11 mouse cellular contexts compared by ENCODE assay signal in genomic region chr6:100526066-100526465, GRCm38 (mm10).
DNase-seq lines count a peak whose midpoint lies in the region; ATAC-seq and TF ChIP-seq lines count a peak whose summit lies in the region.
"Had no signal": no experiment of that assay in that cellular context is flagged by ENCODE, and none has a peak within 500 bp of the region (broad histone marks: within the 10 kb centered on the region; RNA-seq: fewer than 3 reads in every experiment).

No protein-coding gene starts in this region.

- H3K4me2 ChIP-seq in kidney, postnatal 0 days (ENCODE audit: low read length), result peak overlapping the region; percentile 36
- H3K4me2 ChIP-seq in hindbrain, embryonic 11.5 days (replicated peaks; ENCODE audit: low read depth, low read length), result no peak overlapping the region
- H3K4me2 ChIP-seq in midbrain, embryonic 15.5 days, result peak overlapping the region; percentile 30

- peaks cover 13% of the 10 kb centered on the region for H3K4me1 ChIP-seq in kidney, postnatal 0 days (replicated peaks; ENCODE audit: insufficient read depth, low read length)
- H3K4me1 ChIP-seq in hindbrain, embryonic 11.5 days (replicated peaks; ENCODE audit: control insufficient read depth, insufficient read depth, low read length), result peaks cover 5% of the 10 kb centered on the region
- peaks cover 18% of the 10 kb centered on the region for H3K4me1 ChIP-seq in midbrain, embryonic 15.5 days

- DNase-seq in kidney, postnatal 0 days (ENCODE audit: low spot score), result peak; percentile 42
- DNase-seq in kidney, postnatal 25 days, result no peak
- DNase-seq in brain, embryonic 14.5 days (ENCODE audit: low read depth), result peak; percentile 40
- DNase-seq in hindbrain, embryonic 11.5 days (ENCODE audit: low spot score), result peak; percentile 39
- no peak for DNase-seq in left cerebral cortex, postnatal 36 days (ENCODE audit: low spot score in 2 of 2)
- DNase-seq in spleen, postnatal 10 days (ENCODE audit: low spot score in 2 of 2), result no peak
- no peak for DNase-seq in gastrocnemius, postnatal 25 days
- DNase-seq: gastrocnemius, postnatal 36 days; lung, adult 18-20 months; right cerebral cortex, postnatal 4 days had no signal

- TF ChIP-seq CTCF in kidney, postnatal 0 days (IDR thresholded peaks at IDR 0.05; ENCODE audit: low read depth), result no peak
- TF ChIP-seq CTCF in brain, embryonic 14.5 days (IDR thresholded peaks at IDR 0.05; ENCODE audit: borderline replicate concordance, extremely low read depth, insufficient read depth, insufficient read length), result no peak

- peak; percentile 44; the same call in 1 of the 2 replicates for ATAC-seq in kidney, postnatal 0 days (replicated peaks; ENCODE audit: low FRiP score, low read depth)
- ATAC-seq in hindbrain, embryonic 11.5 days (ENCODE audit: low FRiP score), result peak; percentile 52; the same call in 1 of the 2 replicates
- ATAC-seq in midbrain, embryonic 15.5 days (replicated peaks), result no peak; the same call in 1 of the 2 replicates

- intact Hi-C loops in left cerebral cortex, postnatal 36 days (cut with DNase I), result no loop called here

- H3K27ac ChIP-seq in kidney, postnatal 0 days, result no peak overlapping the region
- no peak overlapping the region for H3K27ac ChIP-seq in hindbrain, embryonic 11.5 days (ENCODE audit: low read depth, low read length)
- no peak overlapping the region for H3K27ac ChIP-seq in midbrain, embryonic 15.5 days

- no peaks in the 10 kb centered on the region for H3K9me3 ChIP-seq in kidney, postnatal 0 days (replicated peaks; ENCODE audit: low read length)
- H3K9me3 ChIP-seq in hindbrain, embryonic 11.5 days (ENCODE audit: control insufficient read depth, low read length), result no peaks in the 10 kb centered on the region
- no peaks in the 10 kb centered on the region for H3K9me3 ChIP-seq in midbrain, embryonic 15.5 days

- no peaks in the 10 kb centered on the region for H3K27me3 ChIP-seq in kidney, postnatal 0 days (ENCODE audit: insufficient read depth, low read length)
- 0 out of 2 replicates have a peak, but pooled peaks cover 6% of the 10 kb centered on the region for H3K27me3 ChIP-seq in hindbrain, embryonic 11.5 days (ENCODE audit: control insufficient read depth, insufficient read depth, low read length)
- H3K27me3 ChIP-seq in midbrain, embryonic 15.5 days (replicated peaks), result no peaks in the 10 kb centered on the region; the same call in 1 of the 2 replicates

- no peak overlapping the region for H3K9ac ChIP-seq in kidney, postnatal 0 days (ENCODE audit: low read depth, low read length)
- no peak overlapping the region for H3K9ac ChIP-seq in hindbrain, embryonic 11.5 days (ENCODE audit: low read depth, low read length)
- H3K9ac ChIP-seq in midbrain, embryonic 15.5 days, result no peak overlapping the region

- H3K36me3 ChIP-seq in kidney, postnatal 0 days (ENCODE audit: insufficient read depth, low read length), result no peaks in the 10 kb centered on the region
- no peaks in the 10 kb centered on the region for H3K36me3 ChIP-seq in hindbrain, embryonic 11.5 days (ENCODE audit: control insufficient read depth, insufficient read depth, low read length)
- H3K36me3 ChIP-seq in midbrain, embryonic 15.5 days (replicated peaks), result no peaks in the 10 kb centered on the region

- no peak overlapping the region for H3K4me3 ChIP-seq in kidney, postnatal 0 days (replicated peaks; ENCODE audit: low read depth, low read length)
- H3K4me3 ChIP-seq in hindbrain, embryonic 11.5 days (ENCODE audit: low read depth, low read length), result no peak overlapping the region
- no peak overlapping the region for H3K4me3 ChIP-seq in midbrain, embryonic 15.5 days

- TF ChIP-seq POLR2A in brain, embryonic 14.5 days (IDR thresholded peaks at IDR 0.05; ENCODE audit: borderline replicate concordance, extremely low read depth, insufficient read depth, insufficient read length, poor library complexity, severe bottlenecking), result no peak

- WGBS in kidney, postnatal 0 days, result 9% methylated on average over 9 of the region's 9 CpGs
- WGBS in hindbrain, embryonic 11.5 days, result 5% methylated on average over 9 of the region's 9 CpGs
- 6% methylated on average over 9 of the region's 9 CpGs for WGBS in midbrain, embryonic 15.5 days

Comparison
In these comparisons a context has a peak if more than half of its experiments do, and no peak if none do; other contexts are left out.
1. DNase-seq: peak in kidney, postnatal 0 days (single experiment), brain, embryonic 14.5 days (single experiment) and hindbrain, embryonic 11.5 days (single experiment); none in kidney, postnatal 25 days (0 of 2), left cerebral cortex, postnatal 36 days (0 of 2), spleen, postnatal 10 days (0 of 2) and gastrocnemius, postnatal 25 days (single experiment).